Mouse (Mus musculus): ENCODE data around the gene Olfr342.

The Olfr342 gene

GRCm38 (mm10) chr2:36524698-36525097 is at the start of gene Olfr342:
TSS of gene Olfr342 (plus strand) at chr2:36524998.
- in situ Hi-C loops (cut with MboI; ENCODE audit: low pct_unique_long_range_greater_than_20kb in 1 of 2, low sequenced_read_pairs in 2 of 2, unreplicated experiment in 1 of 2), result no loop called here

GRCm38 (mm10) chr2:36482368-36482767 is 42.4 kb upstream of the Olfr342 start, which contains the start of gene Olfr341:
TSS of gene Olfr341 (minus strand) at chr2:36482468.
- in situ Hi-C loops (cut with MboI; ENCODE audit: low pct_unique_long_range_greater_than_20kb in 1 of 2, low sequenced_read_pairs in 2 of 2, unreplicated experiment in 1 of 2), result no loop called here

GRCm38 (mm10) chr2:36565156-36565555 is 40.4 kb downstream of the Olfr342 start:
- in situ Hi-C loops (cut with MboI; ENCODE audit: low pct_unique_long_range_greater_than_20kb in 1 of 2, low sequenced_read_pairs in 2 of 2, unreplicated experiment in 1 of 2), result no loop called here

- in situ Hi-C loops (cut with MboI; ENCODE audit: low pct_unique_long_range_greater_than_20kb in 1 of 2, low sequenced_read_pairs in 2 of 2, unreplicated experiment in 1 of 2), result no loop called here
Observed at GRCm38 (mm10) chr2:36566362-36566761, 41.6 kb downstream of the Olfr342 start, which contains the start of gene Olfr344. TSS of gene Olfr344 (plus strand) at chr2:36566662.

GRCm38 (mm10) chr2:36567022-36567421 is 42.2 kb downstream of the Olfr342 start:
- in situ Hi-C loops (cut with MboI; ENCODE audit: low pct_unique_long_range_greater_than_20kb in 1 of 2, low sequenced_read_pairs in 2 of 2, unreplicated experiment in 1 of 2), result no loop called here

- in situ Hi-C loops (cut with MboI; ENCODE audit: low pct_unique_long_range_greater_than_20kb in 1 of 2, low sequenced_read_pairs in 2 of 2, unreplicated experiment in 1 of 2), result no loop called here
Observed at GRCm38 (mm10) chr2:36567845-36568244, 43.0 kb downstream of the Olfr342 start.

All from mouse embryonic stem cell (cell line).